Mouse (Mus musculus) forebrain, embryonic 16.5 days (tissue): Measurements from ENCODE around the gene Cyp2e1. TPM values are rescaled to one million over a fixed set of nuclear protein-coding genes. Genes with fewer than 3 reads are reported as not detected.
"Not testable (repeated sequence)": the region's sequence is repeated elsewhere in the genome, so short reads cannot be mapped to it uniquely, and the experiment has no call there.

Source experiments
- ATAC-seq: fragments of 200-750 bp; cut with Nextera tagmentation; 2 replicates; pipeline ENCODE4 v1.8.0; 2017; ENCODE audit warnings: mild to moderate bottlenecking, moderate library complexity
- H3K27ac ChIP-seq: fragments of 300-500 bp; sonication (generic); 2 replicates; pipeline ENCODE4 v1.5.1; 2014; ENCODE audit warnings: low read length, control low read depth
- H3K27me3 ChIP-seq: fragments of 300-500 bp; sonication (generic); replicated peaks from 2 replicates; pipeline ENCODE4 v1.6.1; 2014; ENCODE audit warnings: low read length; ENCODE audit not compliant: control insufficient read depth, insufficient read depth
- H3K36me3 ChIP-seq: fragments of 300-500 bp; sonication (generic); 2 replicates; pipeline ENCODE4 v1.6.1; 2014; ENCODE audit not compliant: control insufficient read depth, insufficient read depth
- H3K4me1 ChIP-seq: fragments of 300-500 bp; sonication (generic); replicated peaks from 2 replicates; pipeline ENCODE4 v1.6.1; 2014; ENCODE audit warnings: low read length; ENCODE audit not compliant: control insufficient read depth, insufficient read depth
- H3K4me2 ChIP-seq: fragments of 300-500 bp; sonication (generic); 2 replicates; pipeline ENCODE4 v1.6.1; 2014; ENCODE audit warnings: mild to moderate bottlenecking, low read length, control low read depth
- H3K4me3 ChIP-seq: fragments of 300-500 bp; sonication (generic); replicated peaks from 2 replicates; pipeline ENCODE4 v1.5.1; 2014; ENCODE audit warnings: mild to moderate bottlenecking, low read length, control low read depth
- H3K9ac ChIP-seq: fragments of 300-500 bp; sonication (generic); replicated peaks from 2 replicates; pipeline ENCODE4 v1.6.1; 2014; ENCODE audit warnings: low read depth, low read length, control low read depth
- H3K9me3 ChIP-seq: fragments of 300-500 bp; sonication (generic); 2 replicates; pipeline ENCODE4 v1.6.1; 2016; ENCODE audit warnings: low read length; ENCODE audit not compliant: control insufficient read depth
- WGBS: fragments of 180-500 bp; shearing (Covaris S2); extraction: QIAGEN DNeasy Blood & Tissue Kit; methylation state at CpG from one replicate; pipeline ENCODE4 v1.1.7; 2014; 5-methylcytosine and 5-hydroxymethylcytosine counted together
- polyA plus RNA-seq: library from polyadenylated mRNA; unstranded; fragments of >200 nt; fragmentation: Nextera tagmentation; extraction: Ambion mirVana; gene quantifications from 2 replicates; pipeline ENCODE4 v1.2.1, GENCODE M21; 2015

Cyp2e1 gene
- polyA plus RNA-seq, 1 experiment from 2014 or later = not detected

GRCm38 (mm10) chr7:140756151-140756854 is 7.2 kb upstream of the Cyp2e1 start:
- H3K36me3 ChIP-seq = no peaks in the 10 kb centered on the region
- H3K4me2 ChIP-seq = no peak overlapping the region
- H3K27me3 ChIP-seq = no peaks in the 10 kb centered on the region
- H3K4me3 ChIP-seq = no peak overlapping the region
- H3K9ac ChIP-seq = no peak overlapping the region
- 0 out of 2 replicates have a peak, but pooled peaks cover 3% of the 10 kb centered on the region for H3K9me3 ChIP-seq
- no peaks in the 10 kb centered on the region for H3K4me1 ChIP-seq
- WGBS = 84% methylated on average over 4 of the region's 4 CpGs
- no peak for ATAC-seq
- H3K27ac ChIP-seq = no peak overlapping the region

DNA sequence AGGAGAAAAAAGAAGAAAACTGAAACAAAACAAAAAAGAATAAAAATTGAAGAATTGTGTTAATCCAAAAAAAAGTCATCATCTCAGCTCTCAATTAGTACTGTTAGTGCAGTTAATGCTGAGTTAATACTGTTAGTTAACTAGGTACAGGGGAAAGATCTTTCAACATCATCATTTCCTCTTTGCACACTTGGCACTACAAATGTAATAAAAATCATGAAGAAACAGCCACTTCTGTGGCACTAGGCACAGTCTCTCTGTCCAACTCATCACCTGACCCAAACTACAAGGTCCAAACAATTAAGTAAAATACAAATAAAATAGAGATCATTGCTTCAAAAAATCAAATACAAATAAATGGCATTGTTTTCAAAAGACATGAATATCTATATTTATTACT is 2.9 kb upstream of the Cyp2e1 start:
- Histone ChIP-seq H3K4me1 (no peaks in the 10 kb centered on the region), H3K36me3 (no peaks in the 10 kb centered on the region), H3K4me2 (no peak overlapping the region), H3K9me3 (no peaks in the 10 kb centered on the region), H3K4me3 (no peak overlapping the region), H3K27ac (no peak overlapping the region), H3K9ac (no peak overlapping the region), H3K27me3 (no peaks in the 10 kb centered on the region)
- ATAC-seq = no peak

DNA sequence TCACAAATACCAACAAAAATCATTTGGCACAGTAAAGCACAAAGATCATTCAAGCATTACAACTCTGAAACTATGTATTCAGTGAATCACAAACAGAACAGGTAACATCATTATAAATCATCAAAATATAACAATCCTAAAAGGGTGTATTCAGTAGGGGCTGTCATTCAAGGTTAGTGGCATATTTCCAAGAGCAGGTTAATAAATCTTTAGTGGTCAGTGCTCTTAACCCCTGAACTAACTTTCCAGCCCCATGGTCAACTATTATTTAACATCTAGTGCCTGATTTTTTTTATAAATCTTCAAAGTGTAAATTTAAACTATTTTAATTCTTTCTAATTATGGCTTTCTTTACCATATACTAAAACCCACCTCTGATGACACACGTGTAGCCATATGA is 1.9 kb downstream of the Cyp2e1 start:
- 69% methylated on average over 1 of the region's 1 CpGs for WGBS
- H3K9me3 ChIP-seq, H3K4me3 ChIP-seq, H3K36me3 ChIP-seq, H3K9ac ChIP-seq, H3K27ac ChIP-seq, H3K27me3 ChIP-seq, H3K4me1 ChIP-seq, H3K4me2 ChIP-seq, ATAC-seq: not testable (repeated sequence)

GRCm38 (mm10) chr7:140765888-140766739 is 2.6 kb downstream of the Cyp2e1 start:
- H3K27me3 ChIP-seq = no peaks in the 10 kb centered on the region
- no peak overlapping the region for H3K4me3 ChIP-seq
- no peak for ATAC-seq
- H3K9me3 ChIP-seq = no peaks in the 10 kb centered on the region
- H3K4me1 ChIP-seq = no peaks in the 10 kb centered on the region
- 80% methylated on average over 12 of the region's 12 CpGs for WGBS
- H3K27ac ChIP-seq = no peak overlapping the region
- H3K4me2 ChIP-seq = no peak overlapping the region
- no peaks in the 10 kb centered on the region for H3K36me3 ChIP-seq
- no peak overlapping the region for H3K9ac ChIP-seq

- no peaks in the 10 kb centered on the region for H3K9me3 ChIP-seq
- no peaks in the 10 kb centered on the region for H3K4me1 ChIP-seq
- ATAC-seq = no peak
- no peak overlapping the region for H3K4me3 ChIP-seq
- 56% methylated on average over 4 of the region's 4 CpGs for WGBS
- no peaks in the 10 kb centered on the region for H3K36me3 ChIP-seq
- no peaks in the 10 kb centered on the region for H3K27me3 ChIP-seq
- no peak overlapping the region for H3K4me2 ChIP-seq
- H3K9ac ChIP-seq = no peak overlapping the region
- H3K27ac ChIP-seq = no peak overlapping the region
Measured at GRCm38 (mm10) chr7:140780548-140780947, 17.0 kb downstream of the Cyp2e1 start.

- ATAC-seq = no peak
- no peak within 1 kb of the TSS for H3K4me3 ChIP-seq
- H3K4me1 ChIP-seq = no peaks in the 10 kb centered on the region
- H3K27ac ChIP-seq = no peak within 1 kb of the TSS
- no peaks in the 10 kb centered on the region for H3K27me3 ChIP-seq
- H3K9ac ChIP-seq = no peak within 1 kb of the TSS
- H3K9me3 ChIP-seq = no peaks in the 10 kb centered on the region
- H3K36me3 ChIP-seq = no peaks in the 10 kb centered on the region
- WGBS = 88% methylated on average over 33 of the region's 33 CpGs
- H3K4me2 ChIP-seq = no peak within 1 kb of the TSS
Measured at GRCm38 (mm10) chr7:140787406-140788052, 24.0 kb downstream of the Cyp2e1 start, which contains the start of gene Syce1. TSS of gene Syce1 (minus strand) at chr7:140787852.

- H3K4me3 ChIP-seq = no peak overlapping the region
- ATAC-seq = no peak
- 87% methylated on average over 7 of the region's 7 CpGs for WGBS
- H3K9me3 ChIP-seq = no peaks in the 10 kb centered on the region
- no peaks in the 10 kb centered on the region for H3K4me1 ChIP-seq
- no peak overlapping the region for H3K9ac ChIP-seq
- H3K36me3 ChIP-seq = no peaks in the 10 kb centered on the region
- no peak overlapping the region for H3K4me2 ChIP-seq
- H3K27ac ChIP-seq = no peak overlapping the region
- H3K27me3 ChIP-seq = no peaks in the 10 kb centered on the region
Measured at GRCm38 (mm10) chr7:140788053-140788435, 24.5 kb downstream of the Cyp2e1 start.

DNA sequence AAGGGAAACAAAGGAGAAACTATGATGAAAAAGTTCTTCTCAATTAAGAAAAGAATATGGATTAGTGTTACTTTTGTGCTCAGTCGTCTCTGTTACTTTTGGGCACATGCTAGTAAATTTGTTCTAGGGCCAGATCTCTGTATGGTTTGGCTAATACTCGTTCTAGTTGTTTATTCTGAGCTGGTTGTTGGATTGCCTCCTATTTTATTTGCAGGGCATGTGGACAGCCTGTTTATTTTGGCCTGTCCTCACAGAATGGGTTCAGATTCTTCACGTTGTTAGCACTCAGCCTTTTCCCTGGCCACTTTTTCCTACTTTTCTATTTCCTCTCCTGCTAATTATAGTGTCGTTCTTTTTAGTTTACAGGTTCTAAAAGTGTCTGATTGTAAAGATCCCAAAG is 30.0 kb downstream of the Cyp2e1 start:
- WGBS = 81% methylated on average over 4 of the region's 4 CpGs
- no peaks in the 10 kb centered on the region for H3K4me1 ChIP-seq
- no peak for ATAC-seq

GRCm38 (mm10) chr7:140797619-140798018 is 34.1 kb downstream of the Cyp2e1 start:
- no peaks in the 10 kb centered on the region for H3K4me1 ChIP-seq

More for the DNA sequence above, 30.0 kb downstream of the Cyp2e1 start:
- no peak overlapping the region for H3K9ac ChIP-seq
- H3K27ac ChIP-seq = no peak overlapping the region
- no peaks in the 10 kb centered on the region for H3K27me3 ChIP-seq
- no peaks in the 10 kb centered on the region for H3K9me3 ChIP-seq
- no peak overlapping the region for H3K4me2 ChIP-seq
- no peak overlapping the region for H3K4me3 ChIP-seq
- no peaks in the 10 kb centered on the region for H3K36me3 ChIP-seq

More at GRCm38 (mm10) chr7:140797619-140798018, 34.1 kb downstream of the Cyp2e1 start:
- no peak overlapping the region for H3K4me3 ChIP-seq
- no peaks in the 10 kb centered on the region for H3K36me3 ChIP-seq
- 87% methylated on average over 3 of the region's 3 CpGs for WGBS
- no peak overlapping the region for H3K27ac ChIP-seq
- no peaks in the 10 kb centered on the region for H3K9me3 ChIP-seq
- H3K9ac ChIP-seq = no peak overlapping the region
- H3K4me2 ChIP-seq = no peak overlapping the region
- H3K27me3 ChIP-seq = no peaks in the 10 kb centered on the region
- no peak for ATAC-seq
